Mouse (Mus musculus): ENCODE results near the gene Ppp1r37.
"Not testable (repeated sequence)": the region's sequence is repeated elsewhere in the genome, so short reads cannot be mapped to it uniquely, and the experiment has no call there.

The Ppp1r37 gene

DNA sequence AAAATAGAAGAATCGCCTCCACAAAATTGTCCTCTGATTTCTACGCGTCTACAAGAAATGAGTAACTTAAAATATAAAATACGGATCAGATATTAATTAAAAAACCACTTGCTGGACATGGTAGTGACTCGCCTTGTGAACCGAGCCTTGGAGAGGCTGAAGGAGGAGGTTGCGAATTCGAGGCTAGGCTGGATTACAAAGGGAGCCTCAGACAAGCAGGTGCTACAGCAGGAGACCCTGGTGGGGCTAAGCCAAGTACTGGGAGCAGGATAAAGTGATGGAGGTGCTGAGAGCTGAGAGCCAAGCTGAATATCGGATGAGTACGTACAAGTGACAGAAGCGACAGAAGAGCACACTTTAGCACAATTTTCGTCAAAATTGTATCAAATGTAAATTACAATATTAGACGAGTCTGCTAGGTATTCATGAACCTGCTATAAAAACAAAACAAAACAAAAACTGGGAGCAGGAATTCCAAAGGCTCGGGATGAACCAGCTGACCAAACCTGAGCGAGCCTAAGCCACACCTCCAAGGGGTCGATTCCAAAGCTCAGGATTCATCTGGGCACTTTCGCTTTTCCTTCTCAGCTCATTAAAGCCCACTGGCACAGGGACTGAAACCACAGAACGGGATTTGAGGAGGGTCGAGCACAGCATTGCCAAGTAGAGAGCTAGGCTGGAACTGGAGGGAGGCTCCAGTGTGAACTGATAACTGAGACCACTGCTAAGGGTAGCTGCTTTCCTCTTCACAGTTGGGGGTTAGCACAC is at the start of gene Ppp1r37:
Gene Ppp1r37, minus strand, starts transcription at position 434 of the 768 bp plus-strand sequence.
- in situ Hi-C loops (cut with MboI, MseI): no loop called here

DNA sequence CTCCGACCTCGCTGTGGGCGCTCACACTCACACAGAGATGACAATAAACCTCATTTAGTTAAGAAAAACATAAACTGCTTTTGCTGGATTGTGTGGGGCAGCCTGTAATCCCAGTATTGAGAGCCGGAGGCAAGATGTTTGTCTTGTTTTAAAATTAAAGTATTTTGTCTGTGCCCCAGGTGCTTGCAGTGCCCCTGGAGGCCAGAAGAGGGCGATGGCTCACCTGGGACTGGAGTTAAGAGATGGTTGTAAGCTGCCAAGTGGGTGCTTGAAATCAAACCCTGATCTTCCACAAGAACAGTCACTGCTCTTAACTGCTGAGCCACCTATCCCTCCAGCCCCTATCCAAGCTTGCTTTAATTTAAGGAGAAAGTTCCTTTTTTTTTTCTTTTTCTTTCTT is 48.1 kb upstream of the Ppp1r37 start:
- in situ Hi-C loops (cut with MboI, MseI): no loop called here

DNA sequence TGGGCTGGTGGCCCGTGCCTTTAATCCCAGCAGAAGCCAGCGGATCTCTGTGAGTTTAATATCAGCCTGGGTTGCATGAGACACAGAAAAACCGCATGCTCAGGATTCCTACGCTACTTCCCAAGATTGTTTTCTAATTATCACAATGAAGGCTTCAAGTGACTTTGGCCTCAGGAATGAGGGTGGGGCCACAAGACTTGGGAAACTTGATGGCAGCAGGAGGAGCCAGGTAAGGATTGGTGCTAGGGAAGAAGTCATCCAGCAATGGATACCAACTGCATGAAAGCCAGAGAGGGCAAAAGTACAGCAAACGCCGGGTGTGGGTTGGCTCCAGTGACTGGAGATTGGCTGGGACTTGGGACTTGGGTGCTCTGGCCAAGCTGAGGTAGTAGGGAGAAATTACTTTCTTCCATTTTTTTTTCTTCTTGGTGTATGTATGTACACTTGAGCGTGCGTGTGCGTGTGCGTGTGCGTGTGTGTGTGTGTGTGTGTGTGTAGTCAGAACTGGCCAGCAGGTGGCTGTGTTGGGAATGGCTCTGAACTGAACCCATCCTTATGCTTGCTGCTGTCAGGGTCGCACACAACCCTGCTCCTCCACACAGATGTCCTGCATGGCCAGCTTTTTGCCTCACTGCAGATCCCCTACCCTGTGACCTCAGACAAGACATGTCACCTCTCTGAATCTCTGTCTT is 46.9 kb upstream of the Ppp1r37 start:
- in situ Hi-C loops (cut with MboI, MseI): no loop called here

DNA sequence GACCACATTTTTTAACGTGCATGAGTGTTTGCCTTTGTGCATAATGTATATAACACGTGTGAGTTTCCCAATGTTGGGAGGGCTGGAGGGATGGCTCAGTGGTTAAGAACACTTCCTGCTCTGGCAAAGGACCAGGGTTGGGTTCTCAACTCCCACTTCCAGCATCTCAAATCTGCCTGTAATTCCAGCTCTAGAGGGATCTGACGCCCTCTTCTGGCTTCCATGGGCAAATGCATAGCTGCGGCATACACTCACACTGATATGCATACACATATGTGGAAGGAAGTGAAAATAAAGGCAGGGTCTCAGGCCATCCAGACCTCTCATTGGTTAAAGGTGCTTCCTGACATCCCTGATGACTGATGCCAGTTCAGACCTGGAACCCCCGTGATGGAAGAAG is 44.4 kb upstream of the Ppp1r37 start:
- in situ Hi-C loops (cut with MboI, MseI): no loop called here

DNA sequence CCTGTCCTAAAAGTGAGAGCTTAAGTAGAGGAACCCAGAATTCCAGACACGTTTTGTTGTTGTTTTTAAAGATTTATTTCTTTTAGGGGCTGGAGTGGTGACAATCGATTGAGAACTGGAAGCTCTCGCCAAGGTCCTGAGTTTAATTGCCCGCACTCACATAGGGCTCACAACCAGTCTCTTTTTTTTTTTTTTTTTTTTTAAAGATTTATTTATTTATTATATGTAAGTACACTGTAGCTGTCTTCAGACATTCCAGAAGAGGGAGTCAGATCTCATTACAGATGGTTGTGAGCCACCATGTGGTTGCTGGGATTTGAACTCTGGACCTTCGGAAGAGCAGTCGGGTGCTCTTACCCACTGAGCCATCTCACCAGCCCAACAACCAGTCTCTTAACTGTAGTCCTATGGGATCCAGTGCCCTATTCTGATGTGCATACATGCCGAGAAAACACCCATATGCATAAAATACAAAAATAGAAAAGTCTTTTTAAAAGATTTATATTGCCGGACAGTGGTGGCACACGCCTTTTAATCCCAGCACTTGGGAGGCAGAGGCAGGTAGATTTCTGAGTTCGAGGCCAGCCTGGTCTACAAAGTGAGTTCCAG is 41.8 kb upstream of the Ppp1r37 start:
- in situ Hi-C loops (cut with MboI, MseI): not testable (repeated sequence)

DNA sequence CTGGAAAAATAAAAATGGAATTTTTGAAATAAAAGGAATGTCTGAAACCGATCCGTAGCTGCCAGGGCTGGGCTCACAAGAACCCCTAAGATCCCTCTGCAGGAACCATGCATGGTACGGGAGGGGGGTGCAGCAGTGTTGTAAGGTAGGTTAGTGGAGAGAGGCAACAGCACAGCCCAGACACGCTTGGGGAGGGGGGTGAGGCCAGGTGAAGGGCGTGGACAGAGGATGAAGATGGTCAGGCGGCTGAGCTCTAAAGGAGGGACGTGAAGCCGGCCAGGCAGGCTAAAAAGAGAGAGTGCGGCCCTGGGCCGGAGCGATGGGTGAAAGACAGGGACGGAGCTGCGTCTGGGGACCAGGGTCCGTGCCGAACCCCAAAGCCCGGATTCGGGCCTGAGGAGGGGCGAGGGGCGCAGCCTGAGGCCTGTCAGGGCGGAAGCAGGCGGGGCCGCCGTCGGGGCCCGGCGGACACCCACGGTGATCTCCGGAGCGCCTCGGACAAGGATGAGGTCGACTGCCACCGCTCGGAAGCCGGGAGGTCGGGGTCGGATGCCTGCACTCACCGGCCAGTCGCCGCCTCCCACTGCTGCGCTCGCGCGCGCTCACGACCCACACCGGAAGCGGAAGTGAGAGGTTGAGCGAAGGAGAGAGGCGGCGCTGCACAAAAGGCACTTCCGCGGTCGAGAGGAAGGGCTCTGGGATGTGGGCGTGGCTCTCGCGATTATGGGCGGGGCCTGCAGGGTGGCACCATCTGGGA is 41.2 kb upstream of the Ppp1r37 start, which contains the start of gene Clasrp:
Gene Clasrp, minus strand, starts transcription at position 638 of the 757 bp plus-strand sequence.
- in situ Hi-C loops (cut with MboI, MseI): no loop called here

DNA sequence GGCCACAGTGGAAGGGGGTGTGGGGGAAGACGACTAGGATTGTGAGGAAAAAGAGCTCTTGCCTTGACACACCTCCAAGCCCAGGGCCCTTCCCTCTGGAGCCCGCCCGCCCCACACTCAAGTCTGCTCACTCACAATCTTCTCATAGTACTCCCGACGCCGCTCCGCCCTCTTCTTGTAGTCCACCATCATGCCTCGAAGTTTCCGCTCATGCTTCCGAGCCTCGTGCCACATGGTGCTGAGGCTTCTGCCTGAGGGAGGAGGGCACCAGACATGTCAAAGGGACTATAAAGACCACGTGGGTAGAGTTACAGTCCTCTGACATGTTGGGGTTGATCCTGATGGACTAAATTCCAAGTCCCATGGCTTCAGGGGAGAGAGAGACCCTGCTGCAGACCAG is 40.2 kb upstream of the Ppp1r37 start:
- in situ Hi-C loops (cut with MboI, MseI): no loop called here

DNA sequence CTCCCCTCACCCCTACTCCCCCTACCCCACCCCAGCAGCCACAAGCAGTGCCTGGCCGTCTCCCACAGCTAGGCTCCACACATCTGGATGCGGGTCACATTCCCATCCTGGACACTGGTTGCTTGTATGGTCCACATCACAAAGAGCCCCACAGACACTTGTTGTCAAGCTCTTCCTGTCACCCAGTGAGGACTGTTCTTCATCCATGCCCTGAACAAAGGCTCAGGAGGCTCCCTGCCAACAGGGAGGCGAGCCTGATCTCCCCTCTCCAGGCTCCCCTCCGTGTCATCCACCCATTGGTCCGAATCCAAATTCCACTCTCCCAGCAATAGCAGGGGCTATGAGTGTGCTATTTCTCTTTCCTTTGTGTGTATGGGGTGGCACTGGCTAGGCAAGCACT is 37.7 kb upstream of the Ppp1r37 start:
- in situ Hi-C loops (cut with MboI, MseI): no loop called here

DNA sequence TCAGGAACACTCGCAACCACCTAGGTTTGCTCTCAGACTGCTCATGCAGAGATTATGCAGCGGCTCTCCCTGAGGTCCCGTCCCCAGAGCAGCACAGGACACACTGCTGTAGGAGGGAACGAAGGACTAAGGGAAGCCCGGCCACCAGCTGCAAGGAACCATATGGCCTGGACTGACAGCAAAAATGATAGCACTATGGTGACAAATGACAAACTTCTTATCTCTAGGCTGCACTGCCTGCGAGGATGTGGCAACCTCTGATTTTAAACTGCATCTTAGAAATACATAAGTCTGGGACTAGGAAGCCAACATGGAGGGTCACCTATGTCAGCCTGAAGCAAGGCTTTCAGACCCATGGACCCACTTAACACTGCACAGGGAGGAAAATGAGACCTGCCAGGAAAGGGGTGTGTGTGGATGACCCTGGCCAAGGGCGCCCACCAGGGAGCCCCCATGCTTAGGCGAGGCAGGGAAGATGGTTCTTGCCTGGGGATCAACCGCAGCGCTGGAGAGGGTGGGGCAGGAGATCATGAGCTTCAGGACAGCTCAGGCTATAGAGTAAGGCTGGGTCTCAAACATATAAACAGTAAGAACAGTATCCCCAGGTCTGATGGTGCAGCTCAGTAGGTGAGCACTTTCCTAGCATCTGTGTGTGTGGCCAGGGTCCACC is 30.3 kb upstream of the Ppp1r37 start:
- in situ Hi-C loops (cut with MboI, MseI): no loop called here

DNA sequence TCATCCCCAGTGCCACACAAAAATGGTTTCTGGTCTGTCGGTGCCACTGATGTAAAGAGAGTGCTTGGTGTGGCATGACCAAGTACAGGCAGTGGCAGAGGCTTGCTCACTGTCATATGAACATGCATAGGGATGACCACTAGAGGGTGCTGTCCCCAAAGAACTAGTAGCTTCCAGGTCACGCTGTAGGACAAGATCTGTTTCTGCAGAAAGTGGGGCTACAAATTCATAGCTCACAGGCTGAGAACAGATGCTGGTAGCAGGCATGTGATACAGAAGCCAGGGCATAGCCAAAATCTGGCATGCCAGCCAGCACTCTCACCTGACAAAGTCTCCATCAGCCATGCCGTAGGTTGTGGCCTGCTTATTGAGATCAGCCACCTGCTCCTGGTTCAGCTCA is 27.0 kb upstream of the Ppp1r37 start:
- in situ Hi-C loops (cut with MboI, MseI): no loop called here

DNA sequence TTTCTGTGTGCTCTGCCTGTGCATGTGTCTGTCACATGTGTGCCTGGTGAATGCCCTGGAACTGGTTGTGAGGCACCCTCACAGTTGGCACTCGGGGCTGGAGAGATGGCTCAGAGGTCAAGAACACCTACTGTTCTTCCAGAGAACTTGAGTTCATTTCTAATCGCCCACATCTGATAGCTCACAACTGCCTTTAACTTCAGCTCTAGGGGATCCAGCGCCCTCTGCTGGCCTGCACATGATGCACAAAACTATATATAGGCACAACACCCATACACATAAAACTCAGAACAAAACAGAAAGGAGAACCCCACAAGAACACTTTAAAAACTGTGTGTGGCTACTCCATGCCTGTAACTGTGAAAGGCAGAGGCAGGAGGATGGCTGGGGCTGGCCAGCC is 26.3 kb upstream of the Ppp1r37 start:
- in situ Hi-C loops (cut with MboI, MseI): no loop called here

DNA sequence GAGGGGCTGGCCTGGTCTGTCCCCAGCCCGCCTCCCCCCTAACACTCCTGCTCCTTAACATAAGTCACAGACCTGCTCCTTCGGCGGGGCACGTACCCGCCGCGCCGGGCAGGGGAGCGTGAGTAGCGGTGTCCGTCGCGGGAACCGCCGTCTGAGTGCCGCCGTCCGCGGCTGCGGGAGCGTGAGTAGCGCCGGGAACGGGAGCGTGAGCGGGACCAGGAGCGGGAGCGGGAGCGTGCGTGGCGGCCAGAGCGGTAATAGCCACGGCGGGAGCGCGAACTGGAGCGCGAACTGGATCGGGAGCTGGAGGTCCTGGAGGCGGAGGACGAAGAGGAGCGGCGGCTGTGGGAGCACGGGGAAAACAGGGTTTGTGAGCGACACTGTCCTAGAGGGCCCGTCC is 23.4 kb upstream of the Ppp1r37 start:
- in situ Hi-C loops (cut with MboI, MseI): no loop called here

DNA sequence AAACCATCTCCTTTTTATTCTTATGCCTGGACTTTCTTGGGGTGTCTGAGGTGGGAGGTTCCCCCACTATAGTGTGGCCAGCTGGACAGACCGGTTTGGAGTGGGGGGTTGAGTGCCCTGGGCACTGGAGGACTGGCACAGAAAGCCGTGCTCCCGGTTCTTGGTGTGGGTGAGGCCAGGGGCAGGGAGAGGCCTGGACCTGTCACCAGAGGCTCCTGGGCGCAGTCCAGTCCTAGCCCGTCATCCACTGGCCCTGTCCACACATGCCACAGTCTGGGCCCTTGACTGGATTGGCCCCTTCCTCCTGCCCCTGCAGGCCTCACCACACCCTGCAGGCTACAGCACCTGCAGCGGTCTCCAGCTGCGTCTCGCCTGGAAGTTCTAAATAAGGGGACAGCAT is 17.8 kb upstream of the Ppp1r37 start:
- in situ Hi-C loops (cut with MboI, MseI): no loop called here

DNA sequence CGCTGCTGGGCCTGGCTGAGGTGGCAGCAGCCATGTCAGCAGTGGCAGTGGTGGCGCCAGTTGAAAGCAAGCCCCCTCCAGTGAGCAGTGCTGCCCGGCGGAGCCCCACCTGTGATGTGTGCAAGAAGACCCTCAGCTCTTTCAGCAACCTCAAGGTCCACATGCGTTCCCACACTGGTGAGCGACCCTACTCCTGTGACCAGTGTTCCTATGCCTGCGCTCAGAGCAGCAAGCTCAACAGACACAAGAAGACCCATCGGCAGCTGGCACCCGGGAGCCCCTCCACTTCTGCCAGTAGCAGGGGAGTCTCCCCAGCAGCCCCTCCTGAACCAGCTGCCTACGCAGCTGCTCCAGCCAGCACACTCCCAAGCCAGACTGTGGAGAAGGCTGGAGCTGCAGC is 16.9 kb upstream of the Ppp1r37 start:
- in situ Hi-C loops (cut with MboI, MseI): no loop called here

DNA sequence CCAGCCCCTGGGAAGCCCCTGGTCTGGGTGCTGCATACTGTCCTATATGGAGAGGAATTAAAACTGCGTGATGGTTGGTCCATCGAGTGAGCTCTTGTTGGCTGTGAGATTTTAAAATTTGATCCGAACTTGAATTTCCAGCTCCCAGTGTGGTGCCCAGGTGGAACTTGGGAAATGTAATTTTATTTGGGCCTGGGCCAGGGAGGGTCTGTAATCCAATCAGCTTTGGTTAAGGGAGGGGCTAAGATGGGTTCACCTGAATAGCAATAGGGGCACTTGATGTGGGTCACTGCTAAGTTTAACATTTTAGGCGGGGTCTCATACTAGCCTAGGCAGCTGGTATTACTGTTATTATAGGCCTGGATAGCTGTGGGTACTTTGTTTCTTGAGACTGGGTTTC is 15.6 kb upstream of the Ppp1r37 start:
- in situ Hi-C loops (cut with MboI, MseI): no loop called here

DNA sequence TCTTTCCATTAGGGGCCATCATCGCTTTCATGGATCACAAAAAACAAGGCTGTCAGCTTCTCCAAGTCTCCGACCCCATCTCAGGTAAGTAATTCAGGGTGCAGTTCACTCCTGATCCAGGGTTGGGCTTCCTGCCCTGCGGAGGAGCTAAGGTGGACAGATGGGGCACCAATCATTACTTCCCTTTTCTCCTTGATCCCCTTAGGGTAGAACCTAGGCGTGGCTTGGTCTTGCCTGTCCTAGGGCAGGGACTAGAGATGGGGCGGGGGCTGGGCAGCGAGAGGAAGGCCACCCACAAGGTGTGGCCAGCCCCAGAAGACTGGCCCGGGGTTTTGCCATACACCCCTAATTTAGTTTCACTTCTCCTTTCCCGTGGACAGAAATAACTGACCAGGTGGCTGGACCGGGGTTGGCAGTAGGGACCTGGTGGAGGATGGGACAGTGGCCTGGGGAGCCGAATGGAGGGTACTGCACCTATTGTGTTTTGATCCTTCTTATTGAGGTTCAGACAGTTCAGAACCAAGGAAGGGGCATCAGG is 15.1 kb upstream of the Ppp1r37 start:
- in situ Hi-C loops (cut with MboI, MseI): no loop called here

DNA sequence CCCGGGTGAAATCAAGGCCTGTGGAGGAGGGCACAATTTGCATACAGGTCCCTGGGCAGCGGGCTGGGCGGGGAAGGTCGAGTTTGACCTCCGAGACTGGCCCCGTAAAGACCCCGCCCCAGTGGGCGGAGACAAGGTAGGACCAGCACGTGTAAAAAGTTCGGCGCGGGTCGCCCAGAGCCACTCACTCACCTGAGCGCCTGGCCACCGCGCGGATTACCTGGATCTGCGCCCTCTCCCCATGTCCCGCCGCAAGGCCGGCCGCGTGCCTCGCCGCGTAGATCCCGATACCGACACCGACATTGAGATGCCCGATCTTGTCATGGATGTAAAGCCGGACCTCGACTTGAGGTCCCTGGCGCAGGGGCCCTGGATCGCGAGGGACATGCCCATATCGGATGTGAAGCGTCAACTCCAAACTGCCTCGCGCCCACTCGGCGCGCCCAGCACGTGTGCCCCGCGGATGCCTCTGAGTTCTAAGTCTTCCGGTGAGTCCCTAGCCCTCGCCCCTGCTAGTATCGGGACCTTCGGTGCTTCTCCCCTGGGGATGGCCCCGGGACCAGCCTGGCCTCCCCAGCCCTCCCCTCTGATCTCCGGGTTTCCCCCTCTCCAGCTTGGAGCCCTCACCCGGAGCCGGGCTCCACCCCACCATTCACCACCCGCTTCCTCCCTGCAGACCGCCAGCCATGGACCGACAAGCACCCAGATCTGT is 14.4 kb upstream of the Ppp1r37 start, which contains the start of the genes Zfp296 and Gemin7:
Gene Zfp296, plus strand, starts transcription at position 147 of the 712 bp plus-strand sequence.
Gene Gemin7, minus strand, starts transcription at position 455 of the 712 bp plus-strand sequence.
- in situ Hi-C loops (cut with MboI, MseI): no loop called here

DNA sequence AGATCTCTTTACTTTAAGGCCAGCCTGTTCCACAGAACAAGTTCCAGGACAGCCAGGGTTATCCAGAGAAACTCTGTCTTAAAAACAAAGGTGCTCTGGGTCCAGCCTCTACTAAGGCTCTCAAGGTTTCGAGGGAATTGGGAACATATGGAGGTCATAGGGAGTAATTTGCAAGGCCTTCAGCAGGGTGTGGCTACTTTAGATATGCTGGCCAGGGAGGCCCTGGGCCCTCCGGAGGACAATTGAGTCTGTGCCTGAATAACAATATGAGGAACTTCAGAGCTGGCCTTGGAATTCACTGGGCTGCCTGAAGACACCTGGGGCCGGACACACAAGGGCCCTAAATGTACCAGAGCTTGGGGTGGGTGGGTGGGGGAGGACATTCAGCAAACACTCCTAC is 12.7 kb upstream of the Ppp1r37 start:
- in situ Hi-C loops (cut with MboI, MseI): no loop called here

DNA sequence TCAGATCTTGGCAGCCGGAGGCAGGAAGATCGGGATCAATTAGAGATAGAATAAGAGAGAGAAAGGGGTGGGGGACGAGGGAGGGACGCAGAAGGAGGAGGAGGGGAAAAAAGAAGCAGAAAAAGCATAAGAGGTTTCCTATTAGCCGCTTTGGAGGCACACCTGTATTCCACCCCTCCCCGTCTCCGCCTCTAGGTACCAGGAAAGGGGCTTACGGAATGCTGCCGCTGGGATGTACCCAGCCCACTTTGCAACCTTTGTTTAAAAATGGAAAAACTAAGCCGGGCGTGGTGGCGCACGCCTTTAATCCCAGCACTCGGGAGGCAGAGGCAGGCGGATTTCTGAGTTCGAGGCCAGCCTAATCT is 10.9 kb upstream of the Ppp1r37 start:
- in situ Hi-C loops (cut with MboI, MseI): no loop called here

All from T-helper 2 cell (primary cell).